Mouse (Mus musculus): ENCODE measurements around the gene Sox6.

Sox6 gene

DNA sequence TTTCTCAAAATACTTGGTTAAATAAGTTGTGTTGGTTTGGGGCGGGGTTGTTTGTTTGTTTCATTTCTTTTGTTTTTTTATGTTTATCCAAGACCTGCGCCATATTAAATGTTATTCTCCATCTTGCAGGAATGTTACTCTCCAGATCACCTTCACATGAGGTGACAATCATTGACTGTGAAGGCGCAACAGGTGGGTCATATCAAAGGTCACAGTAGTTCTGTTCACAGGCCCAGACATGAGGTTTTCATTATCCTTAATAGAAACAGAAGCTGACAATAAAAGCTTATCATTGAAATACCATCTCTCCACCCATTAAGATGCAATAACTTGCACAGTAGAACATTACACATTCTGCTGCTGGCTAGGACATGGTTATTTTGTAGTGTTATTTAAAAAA, 54.5 kb downstream of the Sox6 start:
- no peak for DNase-seq

DNA sequence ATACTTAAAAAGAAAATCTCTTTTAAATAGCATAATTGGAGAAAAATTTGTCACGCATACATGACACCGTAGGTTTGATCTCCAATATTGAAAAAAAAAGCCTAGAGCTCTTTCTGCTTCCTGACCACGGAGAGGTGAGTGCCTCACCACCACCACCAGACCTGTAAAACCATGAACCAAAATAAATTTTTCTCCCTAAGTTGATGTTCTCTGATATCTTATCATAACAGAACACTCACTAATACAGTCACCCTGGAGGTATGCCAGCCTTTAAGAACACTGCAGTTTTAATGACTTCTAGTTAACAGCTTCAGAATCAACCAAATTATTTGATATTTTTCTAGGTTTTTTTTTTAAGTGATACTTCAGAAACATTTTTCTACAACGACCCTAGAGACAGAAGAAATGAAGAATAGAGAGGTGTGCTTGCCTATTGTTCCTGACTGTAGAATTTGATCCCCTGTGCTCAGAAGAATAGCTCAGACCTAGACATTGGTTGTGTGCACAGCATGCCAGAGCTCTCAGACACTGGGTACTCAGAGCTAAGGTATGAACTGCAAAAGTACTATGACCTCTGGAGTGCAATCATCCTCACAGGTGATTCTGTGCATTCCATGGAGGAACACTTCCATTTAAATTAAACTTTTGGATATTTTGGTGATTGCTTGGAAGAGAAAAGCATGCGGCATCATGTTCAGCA, 58.6 kb downstream of the Sox6 start:
- DNase-seq: no peak

DNA sequence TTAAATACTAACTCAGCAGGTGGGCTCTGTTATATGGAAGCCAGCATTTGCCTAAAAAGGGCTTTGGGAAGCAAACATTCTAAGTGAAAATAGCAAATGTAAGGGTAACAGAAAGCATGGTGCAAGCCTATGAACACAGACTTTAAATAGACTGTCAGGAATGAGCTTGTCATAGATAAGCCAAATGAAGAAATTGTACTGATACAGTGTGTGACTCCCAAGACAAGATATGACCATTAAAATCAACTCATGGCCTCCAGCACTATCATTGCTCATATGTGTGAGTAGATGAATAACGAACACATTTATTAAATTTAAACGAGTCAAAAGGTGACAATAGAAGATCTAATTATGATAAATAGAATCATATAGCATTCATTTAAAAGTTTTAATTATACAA, 64.1 kb downstream of the Sox6 start:
- DNase-seq: no peak

DNA sequence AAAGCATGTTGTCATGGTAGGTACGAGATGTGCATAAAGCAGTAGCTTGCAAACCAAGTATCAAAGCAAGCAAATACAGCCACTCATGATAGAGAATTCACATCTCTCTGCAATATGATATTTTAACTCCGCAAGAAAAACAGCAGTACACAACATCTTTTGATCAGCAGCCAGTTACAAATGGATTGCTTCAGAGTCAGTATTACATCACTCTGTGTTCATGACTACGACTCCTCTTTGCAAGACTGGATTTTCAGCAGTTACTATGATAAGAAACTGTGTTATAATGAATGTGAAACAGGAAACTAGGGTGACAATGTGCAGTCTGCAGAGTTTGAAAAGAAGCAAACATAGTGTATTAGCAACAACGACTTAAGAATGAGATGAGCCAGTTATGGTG, 71.4 kb downstream of the Sox6 start:
- DNase-seq: no peak

DNA sequence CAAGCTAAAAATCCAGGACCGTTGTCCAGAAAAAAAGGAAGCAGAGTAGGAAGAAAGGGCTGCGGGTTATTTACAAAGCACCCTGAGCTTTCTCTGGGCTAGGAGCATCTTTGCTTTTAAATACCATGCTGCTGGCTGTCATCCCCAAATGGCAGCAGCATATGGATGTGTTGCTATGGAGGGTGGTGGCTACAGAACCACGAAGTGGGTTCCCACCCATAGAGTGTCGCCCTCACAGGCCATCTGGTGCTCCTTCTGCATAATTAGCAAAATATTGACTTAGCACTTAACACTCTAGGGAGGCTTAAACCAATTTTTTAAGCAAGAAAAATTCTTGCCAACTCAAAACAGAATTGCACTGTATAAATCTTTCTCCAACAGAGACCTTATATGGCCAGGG, 72.4 kb downstream of the Sox6 start:
- DNase-seq: peak; percentile 36 to 54

DNA sequence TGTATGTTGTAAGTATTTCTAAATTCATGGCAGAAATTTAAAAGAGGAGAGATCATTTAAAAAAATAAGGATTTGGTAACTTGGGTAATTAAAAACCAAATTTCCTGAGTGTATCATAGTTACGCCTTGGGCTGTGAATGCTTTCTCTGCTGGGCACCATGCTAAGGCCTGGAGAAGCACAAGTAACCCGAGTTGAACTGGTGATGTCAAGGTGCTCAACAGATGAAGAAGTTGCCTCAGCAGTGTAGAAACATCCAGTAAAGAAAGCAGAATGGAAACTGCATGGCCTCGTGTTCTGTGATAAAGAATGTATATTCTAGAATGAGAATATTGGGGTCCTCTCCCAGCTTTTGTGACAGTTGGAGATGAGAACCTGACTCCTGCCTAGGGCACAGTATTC, 85.5 kb downstream of the Sox6 start:
- DNase-seq: no peak

DNA sequence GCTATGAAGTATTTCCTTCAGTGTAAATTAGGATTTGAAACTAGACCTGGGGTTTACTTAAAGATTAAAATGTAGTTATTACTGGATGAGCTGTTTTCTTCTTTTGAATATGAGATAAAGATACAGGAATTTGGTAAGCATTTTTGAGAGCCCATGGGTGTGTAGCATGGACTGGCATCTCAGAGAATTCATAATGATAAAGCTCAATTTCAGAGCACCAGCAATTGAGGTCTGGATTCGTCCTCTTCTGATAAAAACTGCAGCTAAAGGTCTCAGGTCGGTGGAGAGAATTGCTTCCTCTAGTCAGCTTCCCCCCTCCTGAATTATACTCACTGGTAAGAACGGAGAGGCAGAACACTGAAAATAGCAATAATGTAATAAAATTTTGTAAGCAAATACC, 86.4 kb downstream of the Sox6 start:
- no peak for DNase-seq

DNA sequence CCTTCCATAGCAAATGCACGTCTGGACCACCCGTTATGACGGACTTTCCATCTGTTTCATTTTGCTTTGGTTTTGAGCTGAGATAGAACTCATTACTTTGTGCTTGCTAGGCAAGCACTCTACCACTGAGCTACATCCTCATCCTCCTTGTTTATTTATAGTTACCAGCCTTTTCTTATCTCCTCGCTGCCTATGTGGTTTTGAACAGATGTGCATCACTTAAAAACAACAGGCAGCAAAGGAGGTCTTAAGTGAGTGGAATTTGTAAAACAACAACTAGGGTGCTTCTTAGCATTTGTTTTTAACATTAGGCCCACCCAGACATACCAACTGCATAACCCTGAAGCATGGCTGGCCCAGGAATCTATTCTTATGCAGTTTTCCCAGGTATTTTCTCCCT, 86.9 kb downstream of the Sox6 start:
- DNase-seq: no peak

DNA sequence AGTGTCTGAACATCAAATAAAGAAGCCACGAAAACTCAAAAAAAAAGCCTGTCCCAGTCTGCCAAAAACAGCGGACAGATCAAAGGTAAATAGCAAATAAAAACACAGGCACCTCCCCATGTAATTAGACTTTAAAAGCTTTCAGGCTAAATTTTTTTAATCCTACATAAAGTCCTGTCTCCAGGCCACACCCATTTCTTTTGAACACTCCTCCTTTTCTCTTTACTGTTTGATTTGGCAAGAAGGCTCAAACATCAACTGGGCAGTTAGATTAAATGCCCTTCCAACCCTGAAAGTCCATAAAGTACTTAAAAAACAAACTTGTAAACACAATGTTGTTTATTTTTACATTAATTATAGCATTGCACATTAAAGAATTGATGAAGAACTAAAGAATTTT, 90.7 kb downstream of the Sox6 start:
- DNase-seq: no peak

DNA sequence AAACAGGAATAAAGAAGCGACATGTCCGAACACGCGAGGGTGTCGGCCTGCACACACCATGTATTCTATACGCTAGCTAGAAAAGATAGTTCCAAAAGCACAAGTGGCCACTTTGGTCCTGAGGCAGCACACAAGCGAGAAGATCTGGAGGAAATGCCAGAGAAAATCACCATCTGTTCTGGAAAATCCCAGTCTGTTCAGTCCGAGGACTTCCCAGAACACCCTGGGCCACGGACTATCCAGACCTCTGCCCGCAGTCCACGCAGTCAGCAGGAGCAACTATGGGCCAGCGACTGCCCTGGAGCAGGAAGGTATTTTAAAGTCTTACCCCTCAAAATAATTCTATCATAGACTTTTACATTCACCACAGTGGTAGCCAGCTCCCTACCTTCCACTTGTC, 92.0 kb downstream of the Sox6 start:
- peak; percentile 49 to 53 for DNase-seq

DNA sequence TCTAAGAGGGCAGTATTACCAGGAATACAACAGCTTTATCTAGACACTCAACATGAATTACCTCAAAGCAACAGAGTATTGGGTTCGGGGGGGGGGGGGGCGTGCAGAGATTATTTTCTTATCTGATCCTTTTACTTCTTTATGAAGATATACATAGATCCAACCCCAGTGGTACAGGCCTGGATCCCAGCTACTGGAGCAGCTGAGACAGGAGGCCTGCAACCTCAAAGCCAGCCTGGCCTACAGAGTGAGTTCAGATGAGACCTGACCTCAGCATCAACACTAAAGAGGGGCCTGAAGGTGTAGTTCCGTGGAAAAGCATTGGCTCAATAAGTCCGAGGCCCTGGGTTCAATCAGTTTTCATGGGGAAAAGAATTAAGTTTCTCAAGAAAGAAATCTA, 93.1 kb downstream of the Sox6 start:
- no peak for DNase-seq

DNA sequence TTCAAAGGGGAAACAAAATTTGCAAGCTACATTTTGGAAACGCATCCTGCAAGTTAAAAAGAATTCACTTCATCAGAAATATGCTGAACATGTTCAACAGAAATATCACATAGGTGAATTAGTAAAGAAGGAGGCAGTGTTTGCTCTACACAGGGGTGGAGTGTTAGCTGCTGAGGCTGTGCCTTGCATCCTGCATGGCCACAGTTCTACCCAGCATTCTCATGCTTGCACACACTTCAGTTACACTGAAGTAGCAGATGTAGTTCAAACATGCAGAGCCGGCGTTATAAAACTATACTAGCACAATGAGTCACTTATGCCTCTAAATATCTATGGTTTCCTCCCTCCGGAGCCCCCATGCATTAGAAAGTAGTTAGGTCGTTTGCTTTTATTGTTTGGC, 94.3 kb downstream of the Sox6 start:
- DNase-seq: no peak

DNA sequence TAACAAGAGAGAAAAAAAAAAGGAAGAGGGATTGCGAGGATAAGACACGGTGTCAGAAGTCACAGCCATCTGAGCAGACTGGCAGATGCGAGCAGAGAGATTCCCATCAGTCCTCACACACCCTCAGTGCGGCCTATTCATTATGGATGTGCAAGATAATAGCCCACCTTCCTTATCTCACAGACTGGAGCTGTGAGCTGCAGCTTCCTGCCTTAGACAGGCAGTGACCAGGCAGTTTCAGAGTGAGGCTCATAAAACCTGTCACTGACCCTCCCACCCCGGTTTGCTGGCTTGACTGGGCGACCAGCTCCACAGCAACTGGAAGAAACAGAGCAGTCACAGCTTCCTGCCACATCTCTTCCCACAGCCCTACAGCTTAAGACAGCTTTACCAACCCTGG, 96.8 kb downstream of the Sox6 start:
- no peak for DNase-seq

DNA sequence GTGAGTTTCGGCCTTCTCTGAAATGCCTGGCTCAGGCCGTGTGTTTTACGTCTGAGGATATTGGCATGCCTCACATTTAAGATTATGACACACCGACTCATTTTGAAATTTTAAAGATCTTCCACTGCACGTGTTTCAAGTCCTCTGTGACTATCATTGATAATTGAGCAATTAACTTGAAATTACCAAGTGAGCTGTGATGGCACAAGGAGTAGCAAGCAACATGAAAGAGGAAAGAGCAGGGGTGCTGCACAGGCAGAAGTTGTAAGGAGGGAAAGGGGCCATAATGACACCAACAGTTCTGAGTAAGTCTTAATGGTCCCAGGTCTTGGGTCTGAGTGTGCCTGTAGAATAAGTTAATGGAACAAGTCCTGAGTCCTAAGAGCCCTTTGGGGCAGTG, 99.3 kb downstream of the Sox6 start:
- no peak for DNase-seq

DNA sequence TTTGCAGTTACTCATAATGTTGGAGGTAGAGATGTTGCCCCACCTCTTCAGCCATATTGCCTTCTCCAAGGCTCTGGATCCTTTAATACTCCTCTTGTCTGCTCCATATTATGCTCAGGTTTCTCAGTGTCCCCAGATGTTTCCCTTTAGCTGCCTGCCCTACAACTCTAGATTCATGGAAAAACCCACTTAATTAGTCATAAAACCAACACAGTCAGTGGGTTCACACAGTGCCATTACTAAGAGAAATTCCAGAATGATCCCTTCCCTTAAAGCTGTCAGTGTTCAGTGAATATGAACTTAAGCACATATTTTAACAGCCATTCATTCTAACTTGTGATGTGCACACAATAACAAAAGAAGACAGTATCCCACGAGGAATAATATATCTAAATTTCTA, 101.7 kb downstream of the Sox6 start:
- no peak for DNase-seq

DNA sequence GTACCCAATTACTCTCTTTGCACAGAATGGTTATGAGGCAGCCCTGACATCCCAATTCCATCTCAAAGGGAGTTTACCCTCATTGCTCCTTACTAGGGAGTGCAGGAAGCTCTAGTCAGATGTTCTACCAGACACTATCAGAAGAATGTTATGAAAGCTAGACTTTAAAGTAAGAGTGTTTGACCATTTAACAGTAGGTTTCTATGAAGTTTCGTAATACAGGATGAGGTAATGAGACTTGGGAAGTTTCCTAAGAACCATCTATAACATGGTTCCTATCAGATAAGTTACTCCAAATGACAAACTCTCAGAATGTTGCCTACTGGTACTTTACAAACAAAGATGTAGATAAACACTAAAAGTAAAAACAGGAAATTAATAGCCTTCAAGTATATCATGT, 123.3 kb downstream of the Sox6 start:
- DNase-seq: no peak

DNA sequence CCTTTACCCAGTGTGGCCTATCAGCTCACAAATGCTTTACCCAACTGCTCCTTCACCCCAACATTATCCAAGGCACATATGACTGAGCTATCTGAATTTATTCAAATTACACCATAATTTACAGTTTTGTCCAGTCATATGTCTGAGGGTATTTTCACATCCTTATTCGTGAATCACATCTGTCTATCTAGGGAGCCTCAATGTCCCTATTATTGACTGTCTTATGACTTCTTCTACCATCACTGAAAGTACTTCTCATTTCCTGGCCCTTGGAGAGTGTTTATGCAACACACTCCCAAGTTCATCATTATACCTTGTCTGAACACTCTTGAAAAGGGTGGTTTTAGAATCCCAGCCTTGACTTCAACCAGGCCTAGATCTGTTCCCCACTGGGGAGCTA, 128.3 kb downstream of the Sox6 start:
- no peak for DNase-seq

DNA sequence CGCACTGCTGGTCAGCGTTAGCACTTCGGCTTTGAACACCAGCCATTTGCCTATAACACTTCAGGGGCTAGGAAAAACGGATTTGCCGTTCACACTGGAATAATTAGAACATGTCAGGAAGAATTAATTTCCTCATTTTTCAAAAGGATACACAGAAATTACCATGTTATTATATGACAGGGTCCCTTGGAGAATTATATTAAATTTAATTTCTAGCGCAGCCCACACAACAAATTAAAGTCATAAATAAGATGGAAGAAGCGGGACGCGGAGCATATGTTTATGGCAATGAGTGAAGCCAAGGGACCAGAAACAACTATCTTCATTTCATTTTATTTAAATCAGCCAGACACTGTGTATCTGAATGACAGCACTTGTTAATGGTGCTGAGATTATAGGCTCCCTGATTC, 133.8 kb downstream of the Sox6 start:
- no peak for DNase-seq

DNA sequence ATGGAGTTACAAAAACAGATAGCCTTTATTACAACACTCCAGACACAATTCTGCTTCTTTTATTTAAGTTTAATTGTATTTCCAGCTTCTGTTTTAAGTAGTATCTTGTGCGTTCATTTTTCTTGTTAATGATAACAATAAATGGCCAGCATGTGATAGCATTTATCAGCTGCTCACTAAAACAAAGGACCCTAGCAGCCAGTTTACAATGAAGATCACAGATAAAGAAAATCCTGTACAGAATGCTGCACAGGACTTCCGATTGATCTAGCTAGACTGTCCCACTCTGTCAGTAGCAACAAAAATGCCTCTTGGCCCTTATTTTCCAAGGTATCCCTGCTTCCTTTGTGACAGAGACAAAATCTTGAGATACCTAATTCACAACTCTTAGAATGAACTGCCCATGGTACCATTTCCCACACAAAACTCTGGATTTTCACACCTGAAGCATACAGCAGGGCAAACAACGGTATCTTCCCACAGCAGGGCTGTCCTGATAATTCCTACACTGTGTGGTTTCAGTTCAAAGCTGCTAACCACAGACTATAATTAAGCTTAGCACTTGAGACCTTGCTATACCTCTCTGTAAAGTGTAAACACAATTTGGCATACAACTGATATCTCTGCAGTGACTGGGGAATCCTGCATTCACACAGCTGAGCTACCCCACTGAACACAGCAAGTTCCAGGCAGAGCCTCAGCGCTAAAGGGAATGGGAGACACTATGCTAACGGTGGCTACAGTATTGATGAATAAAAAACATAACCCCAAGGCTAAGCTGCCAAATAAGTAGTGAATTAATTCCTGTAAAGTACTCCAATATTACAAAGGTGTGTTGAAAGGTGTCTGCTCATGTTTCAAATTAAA, 134.4 kb downstream of the Sox6 start:
- no peak for DNase-seq

DNA sequence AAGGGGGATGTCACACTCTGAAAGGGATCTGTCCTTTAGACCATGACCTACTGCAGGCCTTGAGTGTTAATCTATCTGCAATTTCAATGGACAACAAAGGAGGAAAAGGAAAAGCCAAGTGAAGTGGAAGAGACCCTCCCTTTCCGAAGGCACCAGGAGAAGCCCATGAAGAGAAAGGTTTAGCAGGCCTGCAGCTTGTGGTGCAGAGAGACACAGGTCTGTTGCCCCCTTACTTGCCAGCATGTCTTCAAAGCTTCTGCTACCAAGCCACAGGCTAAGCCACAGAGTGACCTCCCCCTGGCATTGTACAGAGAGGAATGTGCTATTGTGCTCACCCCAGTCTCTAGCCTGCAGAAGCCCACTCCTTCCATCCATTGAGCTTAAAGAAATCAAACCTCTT, 135.2 kb downstream of the Sox6 start:
- no peak for DNase-seq

DNA sequence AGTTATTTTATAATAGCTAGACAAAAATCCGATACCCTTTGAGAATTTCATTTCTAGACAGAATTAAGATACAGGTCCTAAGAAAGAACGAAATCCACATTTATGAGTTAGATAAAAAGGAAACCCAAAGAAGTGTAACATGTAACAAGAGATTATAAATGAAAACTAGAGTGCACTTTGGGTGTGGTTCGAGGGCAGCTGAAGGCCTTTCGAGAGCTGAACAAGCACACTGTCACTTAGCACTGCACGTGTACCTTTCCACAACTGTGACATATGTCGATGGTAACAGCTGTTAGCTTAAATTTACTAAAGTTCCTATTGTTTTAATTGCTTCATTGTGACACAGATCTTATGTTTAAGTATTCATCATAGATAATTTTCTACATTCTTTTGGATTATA, 142.8 kb downstream of the Sox6 start:
- DNase-seq: no peak

DNA sequence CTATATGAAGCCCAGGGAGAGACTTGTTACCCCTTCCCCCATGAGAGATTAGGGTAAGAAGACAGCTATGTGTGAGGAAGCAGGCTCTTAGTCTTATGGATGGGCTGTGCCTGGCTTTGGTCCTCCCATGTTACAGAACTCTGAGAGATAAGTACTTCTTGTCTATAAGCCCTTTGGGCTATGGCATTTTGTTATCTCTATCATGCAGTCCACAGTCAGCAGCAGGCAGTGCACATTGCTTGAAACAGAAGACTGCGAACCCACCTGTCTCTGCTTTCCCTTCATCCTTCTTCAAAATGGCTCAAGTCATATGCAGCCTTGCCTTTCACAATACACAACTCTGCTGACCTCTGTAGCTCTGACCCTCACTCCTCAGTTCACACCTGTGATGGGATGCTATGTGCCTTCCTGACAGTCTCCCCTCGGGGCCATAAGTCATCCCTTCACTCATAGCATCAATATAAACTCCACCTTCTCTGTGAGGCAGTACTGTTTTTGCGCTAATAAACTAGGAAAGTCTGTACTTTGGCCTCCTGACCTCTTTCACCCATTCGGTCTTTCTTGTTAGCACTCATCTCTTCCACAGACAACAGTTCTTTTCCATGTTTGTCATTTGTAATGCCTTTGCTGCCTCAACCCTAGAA, 143.4 kb downstream of the Sox6 start:
- no peak for DNase-seq

DNA sequence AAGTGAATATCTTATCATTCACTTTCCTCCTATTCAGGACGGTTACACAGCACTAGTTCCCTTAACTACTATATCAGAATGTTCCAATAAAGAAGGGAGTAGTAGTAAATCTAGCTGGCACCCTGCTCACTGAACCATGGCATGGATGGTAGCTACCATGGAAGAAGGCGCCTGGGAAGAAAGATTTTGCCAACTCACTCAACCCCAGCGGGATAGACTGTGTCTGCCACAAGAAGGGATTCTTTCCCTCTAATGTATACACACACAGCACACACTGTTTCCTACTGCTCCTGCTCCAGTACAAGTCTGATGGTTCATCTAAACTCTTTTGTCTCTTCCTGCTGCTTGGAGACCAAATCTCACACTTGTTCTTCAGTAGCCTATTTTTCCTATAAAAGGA, 147.1 kb downstream of the Sox6 start:
- DNase-seq: no peak

DNA sequence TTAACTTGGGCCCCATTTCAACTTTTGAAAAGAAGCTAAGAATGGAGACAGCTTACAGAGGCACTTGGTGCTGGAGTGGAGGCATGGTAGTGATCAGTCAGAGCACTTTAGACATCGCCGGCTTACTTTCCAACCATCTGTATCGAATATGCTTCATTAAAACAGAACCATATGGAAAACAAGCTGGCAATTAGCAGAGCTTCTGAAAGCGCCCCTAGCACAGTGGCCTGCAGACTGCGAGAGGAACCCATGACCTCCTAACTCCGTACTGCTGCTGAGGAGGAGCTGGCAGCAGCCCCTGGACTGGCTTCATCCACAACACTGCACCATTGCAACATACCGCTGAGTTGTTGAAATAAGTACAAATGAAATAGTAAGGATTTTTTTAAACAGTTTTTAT, 148.7 kb downstream of the Sox6 start:
- DNase-seq: peak; percentile 22 to 46
